Mouse (Mus musculus): ENCODE data around the gene Pgm1. TPM values are rescaled to one million over a fixed set of nuclear protein-coding genes. Genes with fewer than 3 reads are reported as not detected.

The Pgm1 gene
- total and polyA plus RNA-seq, 3 experiments = 54.0 to 97.9 (median 95.7) TPM

DNA sequence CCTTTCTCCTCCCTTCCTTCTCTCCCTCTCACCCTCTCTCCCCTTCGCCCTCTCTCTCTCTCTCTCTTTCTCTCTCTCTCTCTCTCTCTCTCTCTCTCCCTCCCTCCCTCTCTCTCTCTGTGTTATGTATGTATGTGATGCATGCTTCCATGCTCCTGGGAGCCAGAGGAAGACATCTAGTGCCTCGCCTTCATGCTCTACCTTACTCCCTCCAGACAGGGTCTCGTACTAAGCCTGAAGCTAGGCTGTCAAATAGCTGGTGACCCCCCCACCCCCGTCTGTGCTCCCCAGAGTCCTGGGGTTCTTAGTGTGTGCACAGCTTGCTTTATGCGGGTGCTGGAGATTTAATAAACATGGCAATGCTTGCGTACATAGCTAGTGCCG is 55.1 kb downstream of the Pgm1 start:
- no peak for DNase-seq (ENCODE audit: extremely low read depth)
- no peak overlapping the region for H3K4me3 ChIP-seq (replicated peaks in 1 of 3; ENCODE audit: low read depth in 2 of 3, low read length in 2 of 3, poor library complexity in 1 of 3)
- no peaks in the 10 kb centered on the region for H3K27me3 ChIP-seq (replicated peaks)
- in situ Hi-C loops (cut with MboI; ENCODE audit: low pct_ligation_motif_present, low pct_unique_long_range_greater_than_20kb, low sequenced_read_pairs) = no loop called here
- TF ChIP-seq MAX (IDR thresholded peaks at IDR 0.05; ENCODE audit: low read length) (no peak), CHD1 (IDR thresholded peaks at IDR 0.05; ENCODE audit: low read depth, low read length) (no peak), MAFK (IDR thresholded peaks at IDR 0.05; ENCODE audit: insufficient replicate concordance, low read length) (no peak), RAD21 (IDR thresholded peaks at IDR 0.05; ENCODE audit: low read depth, low read length) (no peak), ZMIZ1 (IDR thresholded peaks at IDR 0.05; ENCODE audit: low read depth, low read length) (no peak), POLR2A (IDR thresholded peaks at IDR 0.05; ENCODE audit: low read depth, low read length) (no peak), NRF1 (IDR thresholded peaks at IDR 0.05; ENCODE audit: low read depth, low read length) (no peak), MYC (IDR thresholded peaks at IDR 0.05; ENCODE audit: low read depth, low read length) (no peak), MEF2A (IDR thresholded peaks at IDR 0.05; ENCODE audit: borderline replicate concordance, low read depth, low read length) (no peak), TBP (conservative IDR thresholded peaks at IDR 0.05; ENCODE audit: low read depth, low read length) (no peak)
- dilution Hi-C loops (cut with MboI; ENCODE audit: extremely low pct_ligation_motif_present, extremely low pct_unique_long_range_greater_than_20kb, low sequenced_read_pairs) = no loop called here
- no peak overlapping the region for H3K27ac ChIP-seq (ENCODE audit: insufficient read depth, low read depth)
- peaks cover 0 to 77% of the 10 kb centered on the region in 2 experiments for H3K36me3 ChIP-seq (replicated peaks in 1 of 2; ENCODE audit: control insufficient read depth in 1 of 2, insufficient read depth in 1 of 2, low read length in 1 of 2)
- H3K9ac ChIP-seq (ENCODE audit: insufficient read depth, low read depth) = no peak overlapping the region
- H3K9me3 ChIP-seq (replicated peaks; ENCODE audit: low read length) = no peaks in the 10 kb centered on the region
- no peaks in the 10 kb centered on the region for H3K4me1 ChIP-seq (ENCODE audit: control insufficient read depth in 1 of 2, insufficient read depth in 2 of 2)
- no peaks in the 10 kb centered on the region for H3K79me2 ChIP-seq (replicated peaks; ENCODE audit: control insufficient read depth, extremely low read depth, insufficient read depth, poor library complexity, severe bottlenecking)
- H3K4me2 ChIP-seq (ENCODE audit: insufficient read depth, low read depth, poor library complexity, severe bottlenecking) = no peak overlapping the region

DNA sequence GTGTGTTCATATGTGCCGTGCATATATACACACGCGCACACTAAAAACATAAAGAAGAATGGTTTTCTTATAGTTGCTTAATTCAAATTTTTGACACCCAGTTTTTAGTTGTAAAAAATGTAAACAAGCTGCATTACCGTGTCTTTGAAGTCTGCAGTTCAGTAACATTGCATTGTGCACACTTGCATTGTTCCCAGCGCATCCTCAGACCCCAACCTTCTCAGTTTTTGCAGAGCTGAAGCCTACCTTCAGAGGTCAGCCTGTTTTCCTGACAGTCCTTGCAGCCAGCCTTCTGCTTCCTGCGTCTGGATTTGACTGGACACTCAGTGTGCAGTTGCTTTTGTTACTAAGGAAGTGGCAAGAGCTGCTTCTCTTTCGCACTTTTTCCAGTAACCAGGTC is 55.9 kb downstream of the Pgm1 start:
- no peak overlapping the region for H3K4me3 ChIP-seq (replicated peaks in 1 of 3; ENCODE audit: low read depth in 2 of 3, low read length in 2 of 3, poor library complexity in 1 of 3)
- no peaks in the 10 kb centered on the region for H3K79me2 ChIP-seq (replicated peaks; ENCODE audit: control insufficient read depth, extremely low read depth, insufficient read depth, poor library complexity, severe bottlenecking)
- dilution Hi-C loops (cut with MboI; ENCODE audit: extremely low pct_ligation_motif_present, extremely low pct_unique_long_range_greater_than_20kb, low sequenced_read_pairs) = no loop called here
- no peak for DNase-seq (ENCODE audit: extremely low read depth)
- no peaks in the 10 kb centered on the region for H3K4me1 ChIP-seq (ENCODE audit: control insufficient read depth in 1 of 2, insufficient read depth in 2 of 2)
- TF ChIP-seq TBP (conservative IDR thresholded peaks at IDR 0.05; ENCODE audit: low read depth, low read length) (no peak), TCF12 (IDR thresholded peaks at IDR 0.05; ENCODE audit: low read depth, low read length) (no peak), MAZ (IDR thresholded peaks at IDR 0.05; ENCODE audit: low read depth, low read length) (no peak), BHLHE40 (IDR thresholded peaks at IDR 0.05; ENCODE audit: low read depth, low read length) (no peak), HCFC1 (IDR thresholded peaks at IDR 0.05; ENCODE audit: low read depth, low read length) (no peak), KAT2A (IDR thresholded peaks at IDR 0.05; ENCODE audit: insufficient replicate concordance, low read length) (no peak), UBTF (IDR thresholded peaks at IDR 0.05; ENCODE audit: low read depth, low read length) (no peak), ELF1 (IDR thresholded peaks at IDR 0.05; ENCODE audit: low read depth, low read length) (no peak), NELFE (IDR thresholded peaks at IDR 0.05; ENCODE audit: low read depth, low read length) (no peak), GABPA (IDR thresholded peaks at IDR 0.05; ENCODE audit: insufficient replicate concordance, low read depth, low read length) (no peak), USF1 (IDR thresholded peaks at IDR 0.05; ENCODE audit: low read depth, low read length) (no peak), MXI1 (IDR thresholded peaks at IDR 0.05; ENCODE audit: low read depth, low read length) (no peak), ZMIZ1 (IDR thresholded peaks at IDR 0.05; ENCODE audit: low read depth, low read length) (no peak), IRF4 (IDR thresholded peaks at IDR 0.05; ENCODE audit: low read depth, low read length) (no peak), EP300 (IDR thresholded peaks at IDR 0.05; ENCODE audit: low read length) (no peak), RCOR1 (conservative IDR thresholded peaks at IDR 0.05; ENCODE audit: low read depth, low read length) (no peak), POLR2AphosphoS2 (IDR thresholded peaks at IDR 0.05; ENCODE audit: low read depth, low read length) (no peak), MYC (IDR thresholded peaks at IDR 0.05; ENCODE audit: low read depth, low read length) (no peak), E2F4 (IDR thresholded peaks at IDR 0.05; ENCODE audit: insufficient replicate concordance, low read depth, low read length) (no peak), JUND (conservative IDR thresholded peaks at IDR 0.05; ENCODE audit: low read depth, low read length) (no peak)
- in situ Hi-C loops (cut with MboI; ENCODE audit: low pct_ligation_motif_present, low pct_unique_long_range_greater_than_20kb, low sequenced_read_pairs) = no loop called here
- no peak overlapping the region for H3K4me2 ChIP-seq (ENCODE audit: insufficient read depth, low read depth, poor library complexity, severe bottlenecking)
- H3K9ac ChIP-seq (ENCODE audit: insufficient read depth, low read depth) = no peak overlapping the region
- H3K9me3 ChIP-seq (replicated peaks; ENCODE audit: low read length) = no peaks in the 10 kb centered on the region
- H3K27ac ChIP-seq (ENCODE audit: insufficient read depth, low read depth) = no peak overlapping the region
- no peaks in the 10 kb centered on the region for H3K27me3 ChIP-seq (replicated peaks)
- peaks cover 0 to 80% of the 10 kb centered on the region in 2 experiments for H3K36me3 ChIP-seq (replicated peaks in 1 of 2; ENCODE audit: control insufficient read depth in 1 of 2, insufficient read depth in 1 of 2, low read length in 1 of 2)
